Comparison of ENCODE assay signal across 17 mouse cellular contexts in the genomic region with DNA sequence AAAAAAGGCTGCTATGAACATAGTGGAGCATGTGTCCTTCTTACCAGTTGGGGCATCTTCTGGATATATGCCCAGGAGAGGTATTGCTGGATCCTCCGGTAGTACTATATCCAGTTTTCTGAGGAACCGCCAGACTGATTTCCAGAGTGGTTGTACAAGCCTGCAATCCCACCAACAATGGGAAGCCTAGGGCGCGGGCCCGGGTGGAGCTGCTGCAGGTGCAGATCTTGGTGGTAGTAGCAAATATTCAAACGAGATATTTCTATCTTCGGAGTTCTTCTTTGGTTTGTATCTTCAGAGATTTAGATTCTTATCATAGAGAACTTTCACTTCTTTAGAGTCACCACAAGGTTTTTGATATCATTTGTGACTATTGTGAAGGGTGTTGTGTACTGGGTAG. TPM values are rescaled to one million over a fixed set of nuclear protein-coding genes. Genes with fewer than 3 reads are reported as not detected.
DNase-seq lines count a peak whose midpoint lies in the region; ATAC-seq and TF ChIP-seq lines count a peak whose summit lies in the region.
"Not testable (repeated sequence)": the region's sequence is repeated elsewhere in the genome, so short reads cannot be mapped to it uniquely, and the experiment has no call there.
"Had no signal": no experiment of that assay in that cellular context is flagged by ENCODE, and none has a peak within 500 bp of the region (broad histone marks: within the 10 kb centered on the region; RNA-seq: fewer than 3 reads in every experiment).

No protein-coding gene starts in this region.

- H3K27me3 ChIP-seq in embryonic facial prominence, embryonic 14.5 days (replicated peaks; ENCODE audit: control insufficient read depth, insufficient read depth, low read length); heart, adult 2 months (ENCODE audit: control insufficient read depth, insufficient read depth, low read length); liver, embryonic 13.5 days; midbrain, embryonic 10.5 days (ENCODE audit: low read depth, poor library complexity, severe bottlenecking); splenic B cell, adult 2 months (ENCODE audit: control insufficient read depth, insufficient read depth, low read length, poor library complexity, severe bottlenecking): not testable (repeated sequence)

- WGBS in embryonic facial prominence, embryonic 14.5 days = 86% methylated on average over 6 of the region's 7 CpGs
- WGBS in heart, adult 2 months = 77% methylated on average over 7 of the region's 7 CpGs
- WGBS in liver, embryonic 13.5 days (ENCODE audit: insufficient replicate concordance) = 81% methylated on average over 7 of the region's 7 CpGs
- 94% methylated on average over 5 of the region's 7 CpGs for WGBS in midbrain, embryonic 10.5 days

- not testable (repeated sequence) for TF ChIP-seq EP300 in heart, adult 2 months (IDR thresholded peaks at IDR 0.05; ENCODE audit: insufficient read depth, low read depth, low read length)

- TF ChIP-seq POLR2A in heart, adult 2 months (IDR thresholded peaks at IDR 0.05; ENCODE audit: insufficient read depth, low read depth, low read length) = not testable (repeated sequence)

- not testable (repeated sequence) for H3K79me2 ChIP-seq in heart, adult 2 months (replicated peaks; ENCODE audit: control insufficient read depth, insufficient read depth, low read length)

- ATAC-seq in embryonic facial prominence, embryonic 14.5 days (ENCODE audit: low read depth) = not testable (repeated sequence)
- 0 out of 2 replicates have a peak, but pooled peaks have one; percentile 62 for ATAC-seq in liver, embryonic 13.5 days (ENCODE audit: low read depth)

- H3K27ac ChIP-seq in embryonic facial prominence, embryonic 14.5 days (replicated peaks; ENCODE audit: low read depth, low read length); heart, adult 2 months; liver, embryonic 13.5 days; midbrain, embryonic 10.5 days (replicated peaks): not testable (repeated sequence)

- not testable (repeated sequence) for H3K4me1 ChIP-seq in embryonic facial prominence, embryonic 14.5 days (ENCODE audit: control insufficient read depth, insufficient read depth, low read length); heart, adult 2 months (ENCODE audit: control insufficient read depth, insufficient read depth, low read length); liver, embryonic 13.5 days (replicated peaks); midbrain, embryonic 10.5 days

- not testable (repeated sequence) for H3K4me2 ChIP-seq in embryonic facial prominence, embryonic 14.5 days (ENCODE audit: low read depth, low read length); liver, embryonic 13.5 days

- not testable (repeated sequence) for H3K9ac ChIP-seq in embryonic facial prominence, embryonic 14.5 days (ENCODE audit: low read depth, low read length); heart, adult 2 months (ENCODE audit: low read depth, low read length); liver, embryonic 13.5 days

- peak; percentile 1 for DNase-seq in CD4-positive helper T cell, adult 2 months (ENCODE audit: low read depth, low spot score)
- DNase-seq in adrenal gland, postnatal 14 days = peak; percentile 2
- peak; percentile 0 for DNase-seq in embryonic facial prominence, embryonic 14.5 days (ENCODE audit: low spot score)
- peak; percentile 1 to 9 for DNase-seq in heart, adult 2 months
- DNase-seq in induced T-regulatory cell, adult 2 months (ENCODE audit: low read depth) = peak; percentile 57
- not testable (repeated sequence) for DNase-seq in liver, embryonic 13.5 days
- DNase-seq in midbrain, embryonic 10.5 days (ENCODE audit: low spot score) = peak; percentile 9
- DNase-seq in splenic B cell, adult 2 months (ENCODE audit: low read depth, low spot score) = peak; percentile 0

- H3K36me3 ChIP-seq in embryonic facial prominence, embryonic 14.5 days (ENCODE audit: control insufficient read depth, insufficient read depth, low read length); heart, adult 2 months (ENCODE audit: control insufficient read depth, insufficient read depth, low read length); liver, embryonic 13.5 days; midbrain, embryonic 10.5 days; splenic B cell, adult 2 months (ENCODE audit: control insufficient read depth, insufficient read depth, low read length, poor library complexity, severe bottlenecking): not testable (repeated sequence)

- not testable (repeated sequence) for TF ChIP-seq CTCF in heart, adult 2 months (IDR thresholded peaks at IDR 0.05)

- H3K4me3 ChIP-seq in embryonic facial prominence, embryonic 14.5 days (ENCODE audit: low read depth, low read length); heart, adult 2 months; liver, embryonic 13.5 days (replicated peaks); midbrain, embryonic 10.5 days: not testable (repeated sequence)

- intact Hi-C loops in heart, adult 2 months (cut with DNase I) = not testable (repeated sequence)

- H3K9me3 ChIP-seq in embryonic facial prominence, embryonic 14.5 days (ENCODE audit: control insufficient read depth, low read length); liver, embryonic 13.5 days (replicated peaks); midbrain, embryonic 10.5 days (replicated peaks): not testable (repeated sequence)

RNA-seq across cellular contexts. Expression of a gene that starts 52.7 kb away (rescaled TPM):
- not detected in 2 replicates for total RNA-seq in adrenal gland, postnatal 14 days (2021)
- not detected in 2 replicates for polyA plus RNA-seq in embryonic facial prominence, embryonic 14.5 days (2014; fragmentation: Nextera tagmentation; extraction: Ambion mirVana)
- total RNA-seq in heart, adult 2 months (2021) = not detected
- polyA plus RNA-seq in heart, adult 2 months (2012; rRNA removed) = not detected in 2 replicates
- polyA plus RNA-seq in liver, embryonic 13.5 days (2015; fragmentation: Nextera tagmentation; extraction: Ambion mirVana) = not detected in 2 replicates
- not detected in 2 replicates for polyA plus RNA-seq in midbrain, embryonic 10.5 days (2016; fragmentation: Nextera tagmentation; extraction: Ambion mirVana)
- total RNA-seq: adrenal gland, postnatal 10 days; left cerebral cortex, postnatal 36 days had no signal
- polyA plus RNA-seq: heart, embryonic 11.5 days; hindbrain, embryonic 16.5 days; kidney, embryonic 14.5 days; lung, adult 2 months; midbrain, embryonic 12.5 days; neural tube, embryonic 14.5 days; thymus, adult 2 months had no signal
